Mouse (Mus musculus) testis, adult 2 months (tissue): ENCODE measurements around the gene Dglucy. TPM values are rescaled to one million over a fixed set of nuclear protein-coding genes. Genes with fewer than 3 reads are reported as not detected.
A peak's percentile ranks its signal among the peaks of the same experiment; 100 is the strongest.

Source experiments
- H3K27ac ChIP-seq: fragments of 200-500 bp; 2 replicates; pipeline ENCODE4 v1.5.1; 2012; ENCODE audit warnings: low read depth, low read length; ENCODE audit not compliant: control insufficient read depth, insufficient read depth
- H3K27me3 ChIP-seq: fragments of 200-500 bp; 2 replicates; pipeline ENCODE4 v1.6.1; 2012; ENCODE audit warnings: mild to moderate bottlenecking, low read length, moderate library complexity; ENCODE audit not compliant: control insufficient read depth, insufficient read depth
- H3K36me3 ChIP-seq: fragments of 200-500 bp; 2 replicates; pipeline ENCODE4 v1.6.1; 2012; ENCODE audit warnings: mild to moderate bottlenecking, low read length; ENCODE audit not compliant: control insufficient read depth, insufficient read depth
- H3K4me1 ChIP-seq: fragments of 200-500 bp; 2 replicates; pipeline ENCODE4 v1.6.1; 2012; ENCODE audit warnings: low read length; ENCODE audit not compliant: control insufficient read depth, insufficient read depth
- H3K4me3 ChIP-seq: fragments of 200-500 bp; 2 replicates; pipeline ENCODE4 v1.5.1; 2012; ENCODE audit warnings: low read depth, mild to moderate bottlenecking, low read length, moderate library complexity, mixed read lengths; ENCODE audit not compliant: control insufficient read depth
- CTCF ChIP-seq: fragments of 200-500 bp; IDR thresholded peaks from 2 replicates; pipeline ENCODE4 v1.5.1; 2012; ENCODE audit warnings: low read depth, mild to moderate bottlenecking, inconsistent platforms, low read length, moderate library complexity; ENCODE audit not compliant: control insufficient read depth, insufficient read depth, insufficient replicate concordance
- POLR2A ChIP-seq: fragments of 200-500 bp; IDR thresholded peaks from 2 replicates; pipeline ENCODE4 v1.6.1; 2012; ENCODE audit warnings: low read depth, mild to moderate bottlenecking, inconsistent platforms, low read length, moderate library complexity; ENCODE audit not compliant: control insufficient read depth
- polyA plus RNA-seq: library from polyadenylated mRNA; depleted of rRNA; stranded (reverse); fragments of >200 nt; gene quantifications from 2 replicates; pipeline ENCODE4 v1.2.3, GENCODE M21; 2012

The Dglucy gene
- polyA plus RNA-seq, 1 experiment = 1.0 TPM

- Histone ChIP-seq H3K4me3 (no peak overlapping the region), H3K27ac (no peak overlapping the region), H3K36me3 (no peaks in the 10 kb centered on the region), H3K27me3 (no peaks in the 10 kb centered on the region), H3K4me1 (no peaks in the 10 kb centered on the region; the same call in 1 of the 2 replicates)
- TF ChIP-seq CTCF = no peak
- no peak for TF ChIP-seq POLR2A
Measured at GRCm38 (mm10) chr12:100887801-100888258, 109.0 kb downstream of the Dglucy start.

- no peak for TF ChIP-seq POLR2A
- TF ChIP-seq CTCF = no peak
- Histone ChIP-seq H3K4me1 (no peaks in the 10 kb centered on the region; the same call in 1 of the 2 replicates), H3K36me3 (no peaks in the 10 kb centered on the region), H3K27me3 (no peaks in the 10 kb centered on the region), H3K27ac (no peak overlapping the region), H3K4me3 (no peak overlapping the region)
Measured at GRCm38 (mm10) chr12:100890548-100890947, 111.7 kb downstream of the Dglucy start.

- no peak for TF ChIP-seq CTCF
- TF ChIP-seq POLR2A = no peak
- Histone ChIP-seq H3K36me3 (no peaks in the 10 kb centered on the region), H3K27me3 (no peaks in the 10 kb centered on the region), H3K4me3 (no peak overlapping the region), H3K27ac (no peak overlapping the region), H3K4me1 (peaks cover 10% of the 10 kb centered on the region)
Measured at GRCm38 (mm10) chr12:100895504-100895903, 116.6 kb downstream of the Dglucy start.

DNA sequence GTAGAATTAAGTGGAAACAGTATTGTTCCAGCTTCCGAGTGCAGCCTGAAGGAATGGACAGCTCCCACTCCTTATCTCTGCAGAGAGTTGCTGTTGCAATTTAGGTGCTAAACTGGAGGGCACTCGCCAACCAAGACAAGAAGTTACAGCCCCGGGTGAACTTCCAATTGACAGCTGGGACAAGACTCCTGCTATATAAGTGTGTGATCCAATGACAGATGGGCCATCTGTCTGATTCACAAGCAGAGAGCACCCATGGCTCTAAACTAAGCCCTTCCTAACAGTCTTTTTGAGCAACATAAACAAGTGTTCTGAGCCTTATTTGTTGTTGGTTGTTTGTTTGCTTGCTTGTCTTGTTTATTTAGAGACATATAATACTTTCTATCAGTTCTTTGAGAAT lies 117.8 kb downstream of the Dglucy start:
- TF ChIP-seq CTCF = no peak
- no peak for TF ChIP-seq POLR2A
- H3K4me1 ChIP-seq = peaks cover 10% of the 10 kb centered on the region
- no peak overlapping the region for H3K27ac ChIP-seq
- no peak overlapping the region for H3K4me3 ChIP-seq
- H3K27me3 ChIP-seq = no peaks in the 10 kb centered on the region
- no peaks in the 10 kb centered on the region for H3K36me3 ChIP-seq

- Histone ChIP-seq H3K4me1 (peaks cover 10% of the 10 kb centered on the region), H3K27me3 (no peaks in the 10 kb centered on the region), H3K36me3 (no peaks in the 10 kb centered on the region), H3K4me3 (no peak overlapping the region), H3K27ac (no peak overlapping the region)
- TF ChIP-seq POLR2A = no peak
- no peak for TF ChIP-seq CTCF
Measured at GRCm38 (mm10) chr12:100897736-100898650, 119.1 kb downstream of the Dglucy start.

DNA sequence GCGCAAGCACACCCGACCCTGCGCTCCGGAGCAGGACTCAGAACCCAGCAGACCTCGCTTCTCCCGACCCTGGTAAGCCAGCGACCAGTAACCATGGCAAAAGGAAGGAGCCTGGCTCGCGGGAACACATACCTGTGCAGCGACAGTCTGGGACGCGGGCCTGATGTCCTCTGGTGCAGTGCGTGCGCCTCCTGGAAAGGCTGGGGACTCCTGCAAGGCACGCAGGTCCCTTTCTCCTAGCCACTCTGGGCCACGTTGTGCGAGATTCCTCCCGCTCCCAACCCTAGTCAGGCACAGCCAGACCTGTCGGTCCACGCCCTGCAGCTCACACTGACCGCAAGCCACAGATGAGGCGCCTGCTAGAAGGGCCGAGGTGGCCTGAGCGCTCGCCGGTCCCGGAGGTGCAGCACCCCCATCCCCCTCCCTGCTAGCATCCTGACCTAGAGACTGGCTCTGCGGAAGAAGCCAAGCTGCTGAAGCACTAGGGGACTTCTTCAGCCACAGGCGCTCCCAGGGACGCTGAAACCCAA lies 120.3 kb downstream of the Dglucy start:
- Histone ChIP-seq H3K27ac (no peak overlapping the region), H3K4me1 (peaks cover 10% of the 10 kb centered on the region), H3K27me3 (no peaks in the 10 kb centered on the region), H3K36me3 (no peaks in the 10 kb centered on the region), H3K4me3 (peak overlapping the region; percentile 54)
- TF ChIP-seq POLR2A (no peak), CTCF (no peak)

- Histone ChIP-seq H3K27me3 (no peaks in the 10 kb centered on the region), H3K36me3 (no peaks in the 10 kb centered on the region), H3K27ac (no peak overlapping the region), H3K4me3 (no peak overlapping the region), H3K4me1 (peaks cover 10% of the 10 kb centered on the region)
- TF ChIP-seq CTCF (no peak), POLR2A (no peak)
Measured at GRCm38 (mm10) chr12:100900901-100901300, 122.0 kb downstream of the Dglucy start.
